Mouse (Mus musculus) T-helper 1 cell (primary cell): Measurements from ENCODE around the gene Vrk2.

Experiments
- in situ Hi-C: fragments of 300-600 bp; cut with MboI, MseI; formaldehyde crosslinking; loops from one replicate; pipeline ENCODE4 v1.15.1; 2025; ENCODE audit warnings: high pct_unique_total_duplicates

Gene Vrk2

GRCm38 (mm10) chr11:26593061-26594059 lies at the start of gene Vrk2, which contains the start of gene Gm6899:
Vrk2 (minus strand) TSS chr11:26593999.
Gm6899 (plus strand) TSS chr11:26593241.
- in situ Hi-C loops: no loop called here

- in situ Hi-C loops: no loop called here
Observed at GRCm38 (mm10) chr11:26642141-26642540, 48.3 kb upstream of the Vrk2 start.

GRCm38 (mm10) chr11:26640314-26640785 lies 46.6 kb upstream of the Vrk2 start:
- in situ Hi-C loops: no loop called here

- in situ Hi-C loops: loop anchor here (5.0 kb wide), 1 partner anchor 34 kb away; no protein-coding TSS in a partner anchor
Observed at GRCm38 (mm10) chr11:26636239-26636638, 42.4 kb upstream of the Vrk2 start.

GRCm38 (mm10) chr11:26622727-26623126 lies 28.9 kb upstream of the Vrk2 start:
- in situ Hi-C loops: no loop called here

- in situ Hi-C loops: no loop called here
Observed at GRCm38 (mm10) chr11:26618475-26619223, 24.9 kb upstream of the Vrk2 start.

GRCm38 (mm10) chr11:26608795-26609194 lies 15.0 kb upstream of the Vrk2 start:
- in situ Hi-C loops: no loop called here

- in situ Hi-C loops: loop anchor here (5.0 kb wide), 1 partner anchor 33 kb away; no protein-coding TSS in a partner anchor
Observed at GRCm38 (mm10) chr11:26604061-26604655, 10.4 kb upstream of the Vrk2 start.

GRCm38 (mm10) chr11:26601571-26602175 lies 7.9 kb upstream of the Vrk2 start:
- in situ Hi-C loops: loop anchor here (5.0 kb wide), 1 partner anchor 36 kb away; no protein-coding TSS in a partner anchor

GRCm38 (mm10) chr11:26600692-26601091 lies 6.9 kb upstream of the Vrk2 start:
- in situ Hi-C loops: loop anchor here (5.0 kb wide), 1 partner anchor 37 kb away; no protein-coding TSS in a partner anchor

- in situ Hi-C loops: no loop called here
Observed at GRCm38 (mm10) chr11:26598876-26599275, 5.1 kb upstream of the Vrk2 start.

- in situ Hi-C loops: no loop called here
Observed at GRCm38 (mm10) chr11:26597761-26598160, 4.0 kb upstream of the Vrk2 start.

GRCm38 (mm10) chr11:26597145-26597544 lies 3.3 kb upstream of the Vrk2 start:
- in situ Hi-C loops: no loop called here

GRCm38 (mm10) chr11:26596186-26596585 lies 2.4 kb upstream of the Vrk2 start:
- in situ Hi-C loops: no loop called here

GRCm38 (mm10) chr11:26594487-26594886 lies 688 bp upstream of the Vrk2 start:
- in situ Hi-C loops: no loop called here

- in situ Hi-C loops: no loop called here
Observed at GRCm38 (mm10) chr11:26592395-26593053, 1.3 kb downstream of the Vrk2 start.

- in situ Hi-C loops: no loop called here
Observed at GRCm38 (mm10) chr11:26587184-26587524, 6.6 kb downstream of the Vrk2 start.

- in situ Hi-C loops: no loop called here
Observed at GRCm38 (mm10) chr11:26586367-26587183, 7.2 kb downstream of the Vrk2 start.

- in situ Hi-C loops: no loop called here
Observed at GRCm38 (mm10) chr11:26585409-26586366, 8.1 kb downstream of the Vrk2 start.
